Mouse (Mus musculus) bone marrow macrophage, adult 2 months (primary cell): ENCODE measurements around the gene Blm. TPM values are rescaled to one million over a fixed set of nuclear protein-coding genes. Genes with fewer than 3 reads are reported as not detected.
A peak's percentile ranks its signal among the peaks of the same experiment; 100 is the strongest.

Source experiments
- H3K27ac ChIP-seq: 2 replicates; pipeline ENCODE4 v1.5.1; 2012; ENCODE audit warnings: low read depth, low read length; ENCODE audit not compliant: insufficient read depth
- H3K4me1 ChIP-seq: 2 replicates; pipeline ENCODE4 v1.6.1; 2012; ENCODE audit warnings: low read length; ENCODE audit not compliant: control insufficient read depth, insufficient read depth
- H3K4me3 ChIP-seq: 2 replicates; pipeline ENCODE4 v1.5.1; 2012; ENCODE audit warnings: mild to moderate bottlenecking, low read length, moderate library complexity; ENCODE audit not compliant: insufficient read depth
- CTCF ChIP-seq: IDR thresholded peaks from 2 replicates; pipeline ENCODE4 v1.5.1; 2012; ENCODE audit warnings: low read depth, mild to moderate bottlenecking, low read length, moderate library complexity
- POLR2A ChIP-seq: IDR thresholded peaks from 2 replicates; pipeline ENCODE4 v1.6.1; 2012; ENCODE audit warnings: mild to moderate bottlenecking, low read depth, low read length, borderline replicate concordance
- polyA plus RNA-seq: library from polyadenylated mRNA; stranded (reverse); fragments of >200 nt; gene quantifications from 2 replicates; pipeline ENCODE4 v1.2.4, GENCODE M21; 2012; ENCODE audit not compliant: missing spikeins, insufficient read depth, insufficient read length

Gene Blm
- 10.2 and 13.6 TPM in 2 replicates for polyA plus RNA-seq

GRCm38 (mm10) chr7:80535009-80535744 is at the start of gene Blm:
Gene Blm (minus strand): TSS chr7:80535119.
- H3K4me1 ChIP-seq = peaks cover 15% of the 10 kb centered on the region
- no peak for TF ChIP-seq POLR2A
- peak within 1 kb of the TSS; percentile 72 for H3K4me3 ChIP-seq
- peak within 1 kb of the TSS; percentile 58 for H3K27ac ChIP-seq

GRCm38 (mm10) chr7:80583981-80584380 is 49.1 kb upstream of the Blm start:
- Histone ChIP-seq H3K27ac (no peak overlapping the region), H3K4me3 (no peak overlapping the region), H3K4me1 (peaks cover 10% of the 10 kb centered on the region)
- peak; percentile 14; the same call in 1 of the 2 replicates for TF ChIP-seq CTCF
- TF ChIP-seq POLR2A = no peak

GRCm38 (mm10) chr7:80582821-80583451 is 48.0 kb upstream of the Blm start:
- Histone ChIP-seq H3K4me1 (peaks cover 10% of the 10 kb centered on the region), H3K27ac (peak overlapping the region; percentile 51), H3K4me3 (peak overlapping the region; percentile 51)
- TF ChIP-seq CTCF (no peak), POLR2A (no peak)

- Histone ChIP-seq H3K27ac (no peak overlapping the region), H3K4me1 (peaks cover 16% of the 10 kb centered on the region), H3K4me3 (no peak overlapping the region)
- no peak for TF ChIP-seq POLR2A
- TF ChIP-seq CTCF = peak; percentile 86
These were observed 45.4 kb upstream of the Blm start for GRCm38 (mm10) chr7:80580368-80580767.

GRCm38 (mm10) chr7:80577417-80577980 is 42.6 kb upstream of the Blm start:
- Histone ChIP-seq H3K27ac (no peak overlapping the region), H3K4me3 (no peak overlapping the region), H3K4me1 (peaks cover 16% of the 10 kb centered on the region)
- TF ChIP-seq POLR2A (no peak), CTCF (no peak)

GRCm38 (mm10) chr7:80576626-80577025 is 41.7 kb upstream of the Blm start:
- Histone ChIP-seq H3K4me3 (no peak overlapping the region), H3K4me1 (peaks cover 11% of the 10 kb centered on the region), H3K27ac (no peak overlapping the region)
- TF ChIP-seq CTCF = no peak
- TF ChIP-seq POLR2A = no peak

- peak overlapping the region; percentile 21 for H3K27ac ChIP-seq
- H3K4me1 ChIP-seq = peaks cover 11% of the 10 kb centered on the region
- TF ChIP-seq CTCF (no peak), POLR2A (no peak)
- H3K4me3 ChIP-seq = no peak overlapping the region
These were observed 40.8 kb upstream of the Blm start for GRCm38 (mm10) chr7:80575750-80576149.

GRCm38 (mm10) chr7:80573076-80573475 is 38.2 kb upstream of the Blm start:
- H3K4me3 ChIP-seq = no peak overlapping the region
- TF ChIP-seq POLR2A = no peak
- no peak for TF ChIP-seq CTCF
- H3K4me1 ChIP-seq = peaks cover 11% of the 10 kb centered on the region
- H3K27ac ChIP-seq = no peak overlapping the region

GRCm38 (mm10) chr7:80567982-80568381 is 33.1 kb upstream of the Blm start:
- no peak overlapping the region for H3K27ac ChIP-seq
- no peaks in the 10 kb centered on the region for H3K4me1 ChIP-seq
- H3K4me3 ChIP-seq = no peak overlapping the region
- TF ChIP-seq CTCF = no peak
- no peak for TF ChIP-seq POLR2A

- H3K4me3 ChIP-seq = no peak overlapping the region
- TF ChIP-seq POLR2A = no peak
- no peak for TF ChIP-seq CTCF
- H3K4me1 ChIP-seq = peaks cover 5% of the 10 kb centered on the region; the same call in 1 of the 2 replicates
- no peak overlapping the region for H3K27ac ChIP-seq
These were observed 27.0 kb upstream of the Blm start for GRCm38 (mm10) chr7:80561931-80562330.
